Mouse (Mus musculus) heart, adult 2 months (tissue): ENCODE measurements around the gene Nr1h3.

Experiments
- CTCF ChIP-seq: fragments of 200-600 bp; IDR thresholded peaks from 2 replicates; pipeline ENCODE4 v1.8.1; 2022; ENCODE audit warnings: antibody characterized with exemption, mild to moderate bottlenecking, moderate library complexity
- EP300 ChIP-seq: fragments of 200-500 bp; IDR thresholded peaks from 2 replicates; pipeline ENCODE4 v1.6.1; 2011; ENCODE audit warnings: low read depth, low read length, control low read depth; ENCODE audit not compliant: insufficient read depth
- POLR2A ChIP-seq: fragments of 200-500 bp; IDR thresholded peaks from 2 replicates; pipeline ENCODE4 v1.6.1; 2011; ENCODE audit warnings: mild to moderate bottlenecking, low read depth, low read length, control low read depth; ENCODE audit not compliant: insufficient read depth

GRCm38 (mm10) chr2:91206254-91206775 is 3.7 kb upstream of the Nr1h3 start:
- no peak for TF ChIP-seq CTCF
- TF ChIP-seq POLR2A = no peak
- no peak for TF ChIP-seq EP300
